Mouse (Mus musculus) heart, embryonic 14.5 days (tissue): ENCODE data around the gene Dhrs7b. TPM values are rescaled to one million over a fixed set of nuclear protein-coding genes. Genes with fewer than 3 reads are reported as not detected.
A peak's percentile ranks its signal among the peaks of the same experiment; 100 is the strongest.
"Not testable (repeated sequence)": the region's sequence is repeated elsewhere in the genome, so short reads cannot be mapped to it uniquely, and the experiment has no call there.

Experiments
- ATAC-seq: fragments of 200-750 bp; cut with Nextera tagmentation; 2 replicates; pipeline ENCODE4 v1.8.0; 2017; ENCODE audit warnings: low read depth, moderate TSS enrichment; ENCODE audit not compliant: insufficient number of reproducible peaks, insufficient read depth, low FRiP score
- H3K27ac ChIP-seq, 2 experiments: fragments of 200-500 bp in 1 of 2; fragments of 300-500 bp in 1 of 2; sonication (generic) in 1 of 2; replicated peaks in 1 of 2; 2 replicates each; pipeline ENCODE4 v1.5.1; 2012 to 2014; ENCODE audit warnings: low read depth in 2 of 2, low read length in 2 of 2, control low read depth in 1 of 2, mild to moderate bottlenecking in 1 of 2, mixed read lengths in 1 of 2; ENCODE audit not compliant: control insufficient read depth in 1 of 2, insufficient read depth in 1 of 2
- H3K27me3 ChIP-seq: fragments of 300-500 bp; sonication (generic); 2 replicates; pipeline ENCODE4 v1.6.1; 2014; ENCODE audit warnings: mild to moderate bottlenecking, low read length, control low read depth; ENCODE audit not compliant: control insufficient read depth, insufficient read depth
- H3K36me3 ChIP-seq: fragments of 300-500 bp; sonication (generic); 2 replicates; pipeline ENCODE4 v1.6.1; 2014; ENCODE audit warnings: mild to moderate bottlenecking, control low read depth, low read length, mixed read lengths; ENCODE audit not compliant: control insufficient read depth, insufficient read depth
- H3K4me1 ChIP-seq, 2 experiments: fragments of 200-500 bp in 1 of 2; fragments of 300-500 bp in 1 of 2; sonication (generic) in 1 of 2; 2 replicates each; pipeline ENCODE4 v1.6.1; 2012 to 2014; ENCODE audit warnings: low read length in 2 of 2, control low read depth in 1 of 2, mixed read lengths in 1 of 2; ENCODE audit not compliant: control insufficient read depth in 2 of 2, insufficient read depth in 2 of 2
- H3K4me2 ChIP-seq: fragments of 300-500 bp; sonication (generic); 2 replicates; pipeline ENCODE4 v1.6.1; 2014; ENCODE audit warnings: mild to moderate bottlenecking, low read length
- H3K4me3 ChIP-seq, 2 experiments: fragments of 200-500 bp in 1 of 2; fragments of 300-500 bp in 1 of 2; sonication (generic) in 1 of 2; 2 replicates each; pipeline ENCODE4 v1.5.1; 2012 to 2014; ENCODE audit warnings: low read length in 2 of 2, mild to moderate bottlenecking in 2 of 2, control low read depth in 1 of 2, low read depth in 1 of 2, moderate library complexity in 1 of 2; ENCODE audit not compliant: control insufficient read depth in 1 of 2, insufficient read depth in 1 of 2
- H3K9ac ChIP-seq: fragments of 300-500 bp; sonication (generic); 2 replicates; pipeline ENCODE4 v1.6.1; 2014; ENCODE audit warnings: mild to moderate bottlenecking, low read length
- H3K9me3 ChIP-seq: fragments of 300-500 bp; sonication (generic); 2 replicates; pipeline ENCODE4 v1.6.1; 2016; ENCODE audit warnings: low read length, control low read depth; ENCODE audit not compliant: control insufficient read depth
- WGBS: fragments of 180-500 bp; shearing (Covaris S2); extraction: QIAGEN DNeasy Blood & Tissue Kit; methylation state at CpG from one replicate; pipeline ENCODE4 v1.1.7; 2014; 5-methylcytosine and 5-hydroxymethylcytosine counted together
- polyA plus RNA-seq: library from polyadenylated mRNA; unstranded; fragments of >200 nt; fragmentation: Nextera tagmentation; extraction: Ambion mirVana; gene quantifications from 2 replicates; pipeline ENCODE4 v1.2.1, GENCODE M21; 2014

Gene Dhrs7b
- polyA plus RNA-seq, 1 experiment from 2014 or later = 30.2 TPM

- Histone ChIP-seq H3K9me3 (no peaks in the 10 kb centered on the region), H3K4me2 (peak overlapping the region; percentile 64), H3K4me3 (peak overlapping the region; percentile 86 to 99), H3K36me3 (peaks cover 12% of the 10 kb centered on the region), H3K27ac (peak overlapping the region; percentile 97 to 99), H3K4me1 (peaks cover 18 to 45% of the 10 kb centered on the region in 2 experiments), H3K9ac (peak overlapping the region; percentile 95), H3K27me3 (no peaks in the 10 kb centered on the region)
- 6% methylated on average over 11 of the region's 11 CpGs for WGBS
- ATAC-seq = no peak
Measured at GRCm38 (mm10) chr11:60879423-60879822, 49.0 kb downstream of the Dhrs7b start.

DNA sequence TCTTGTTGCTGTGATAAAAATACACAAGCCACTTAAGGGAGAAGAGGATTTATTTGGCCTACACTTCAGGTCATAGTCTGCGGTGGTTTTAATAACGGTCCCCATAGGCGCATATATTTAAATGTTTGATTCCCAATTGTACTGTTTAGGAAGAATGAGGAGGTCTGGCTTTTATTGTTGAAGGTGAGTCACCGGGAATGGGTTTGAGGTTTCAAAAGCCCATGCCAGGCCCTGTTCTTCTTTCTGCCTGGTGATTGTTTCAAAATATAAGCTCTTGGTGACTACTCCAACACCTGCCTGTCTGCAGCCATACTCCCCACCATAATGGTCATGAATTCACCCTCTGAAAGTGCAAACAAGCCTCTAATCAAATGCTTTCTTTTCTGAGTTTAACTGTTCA, 50.1 kb downstream of the Dhrs7b start:
- no peak overlapping the region for H3K4me3 ChIP-seq
- no peak overlapping the region for H3K27ac ChIP-seq
- H3K36me3 ChIP-seq = peaks cover 6% of the 10 kb centered on the region; the same call in 1 of the 2 replicates
- no peak overlapping the region for H3K4me2 ChIP-seq
- ATAC-seq = no peak
- 93% methylated on average over 4 of the region's 4 CpGs for WGBS
- no peak overlapping the region for H3K9ac ChIP-seq
- no peaks in the 10 kb centered on the region for H3K27me3 ChIP-seq
- peaks cover 15 to 35% of the 10 kb centered on the region in 2 experiments for H3K4me1 ChIP-seq
- H3K9me3 ChIP-seq = no peaks in the 10 kb centered on the region

DNA sequence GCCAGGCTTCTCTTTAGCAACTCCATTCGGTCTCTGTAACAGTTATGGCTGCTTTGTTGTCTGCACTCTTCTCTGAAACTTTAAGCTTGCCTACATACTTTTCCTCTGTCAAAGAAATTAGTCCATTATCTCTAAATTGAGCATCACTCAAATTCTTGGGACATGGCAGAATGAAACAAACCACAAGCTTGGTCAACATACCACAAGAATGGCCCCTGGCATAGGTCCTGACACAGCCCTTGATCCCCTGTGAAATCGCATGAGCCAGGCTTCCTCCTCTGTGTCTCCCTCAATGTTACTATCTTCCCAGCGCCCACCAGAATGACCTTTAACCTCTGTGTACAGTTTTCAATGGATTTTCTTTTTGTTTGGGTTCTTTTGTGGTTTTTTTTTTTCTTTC, 52.0 kb downstream of the Dhrs7b start:
- no peak overlapping the region for H3K4me2 ChIP-seq

DNA sequence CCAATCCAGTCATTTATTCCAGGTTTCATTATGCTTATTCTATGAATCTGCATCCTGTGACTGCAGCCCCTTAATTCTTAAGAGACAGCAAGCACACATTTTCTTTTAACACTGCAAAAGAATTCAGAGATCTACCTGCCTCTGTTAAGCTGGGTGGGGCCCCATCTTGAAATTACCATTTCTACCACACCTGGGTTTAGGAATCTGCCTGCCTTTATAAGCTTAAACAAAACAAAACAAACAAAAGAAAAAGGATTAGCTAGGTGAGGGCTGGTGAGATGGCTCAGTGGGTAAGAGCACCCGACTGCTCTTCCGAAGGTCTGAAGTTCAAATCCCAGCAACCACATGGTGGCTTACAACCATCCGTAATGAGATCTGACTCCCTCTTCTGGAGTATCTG, 56.6 kb downstream of the Dhrs7b start:
- H3K4me1 ChIP-seq, ATAC-seq, H3K9me3 ChIP-seq, H3K4me3 ChIP-seq, H3K27me3 ChIP-seq, H3K4me2 ChIP-seq, H3K9ac ChIP-seq, H3K36me3 ChIP-seq: not testable (repeated sequence)
- WGBS = 83% methylated on average over 2 of the region's 3 CpGs
- peak overlapping the region in 1 of 2 experiments; percentile 41; a peak in 1 of 4 replicates for H3K27ac ChIP-seq

More for the DNA sequence above, 52.0 kb downstream of the Dhrs7b start:
- Histone ChIP-seq H3K4me1 (peaks cover 4 to 17% of the 10 kb centered on the region in 2 experiments), H3K27me3 (no peaks in the 10 kb centered on the region), H3K9me3 (no peaks in the 10 kb centered on the region), H3K9ac (no peak overlapping the region), H3K36me3 (peaks cover 3% of the 10 kb centered on the region; the same call in 1 of the 2 replicates), H3K4me3 (no peak overlapping the region), H3K27ac (no peak overlapping the region)
- 80% methylated on average over 3 of the region's 3 CpGs for WGBS
- no peak for ATAC-seq

GRCm38 (mm10) chr11:60889861-60890260, 59.4 kb downstream of the Dhrs7b start:
- Histone ChIP-seq H3K27me3 (no peaks in the 10 kb centered on the region), H3K9ac (no peak overlapping the region), H3K4me1 (peaks cover 0 to 3% of the 10 kb centered on the region in 2 experiments; a peak in 2 of 4 replicates), H3K4me3 (no peak overlapping the region), H3K4me2 (no peak overlapping the region), H3K27ac (no peak overlapping the region), H3K36me3 (no peaks in the 10 kb centered on the region), H3K9me3 (no peaks in the 10 kb centered on the region)
- no peak for ATAC-seq
- 63% methylated on average over 2 of the region's 2 CpGs for WGBS

DNA sequence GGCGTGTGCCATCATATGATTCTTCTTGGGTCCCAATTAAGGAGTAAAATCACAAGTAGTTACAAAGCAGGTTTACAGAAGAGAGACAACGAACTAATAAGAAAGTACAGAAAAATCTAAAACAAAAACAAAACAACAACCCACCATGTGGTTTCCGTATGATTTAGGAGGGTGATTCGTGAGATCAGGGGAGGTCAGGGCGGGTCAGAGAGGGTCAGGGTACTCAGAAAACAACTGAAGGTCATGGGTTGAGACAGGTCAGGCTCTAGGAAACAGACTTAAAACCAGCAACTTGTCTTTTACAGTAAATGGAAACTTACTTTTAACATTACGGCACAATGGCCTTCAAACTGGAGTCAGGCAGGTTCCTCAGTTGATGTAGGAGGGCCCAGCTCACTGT, 59.9 kb downstream of the Dhrs7b start:
- no peak for ATAC-seq
- WGBS = 72% methylated on average over 6 of the region's 6 CpGs

GRCm38 (mm10) chr11:60890744-60891143, 60.3 kb downstream of the Dhrs7b start:
- H3K27ac ChIP-seq = no peak overlapping the region
- H3K4me2 ChIP-seq = no peak overlapping the region
- H3K4me3 ChIP-seq = no peak overlapping the region
- no peaks in the 10 kb centered on the region for H3K36me3 ChIP-seq
- no peak for ATAC-seq
- H3K9me3 ChIP-seq = no peaks in the 10 kb centered on the region
- no peak overlapping the region for H3K9ac ChIP-seq
- no peaks in the 10 kb centered on the region for H3K27me3 ChIP-seq
- H3K4me1 ChIP-seq = peaks cover 4% of the 10 kb centered on the region in 2 experiments
- WGBS = 41% methylated on average over 3 of the region's 3 CpGs

More for the DNA sequence above, 59.9 kb downstream of the Dhrs7b start:
- Histone ChIP-seq H3K9me3 (no peaks in the 10 kb centered on the region), H3K36me3 (no peaks in the 10 kb centered on the region), H3K4me2 (no peak overlapping the region), H3K9ac (no peak overlapping the region), H3K27me3 (no peaks in the 10 kb centered on the region), H3K4me3 (no peak overlapping the region), H3K27ac (no peak overlapping the region), H3K4me1 (peaks cover 0 to 3% of the 10 kb centered on the region in 2 experiments; a peak in 2 of 4 replicates)

- no peak for ATAC-seq
- Histone ChIP-seq H3K4me3 (no peak overlapping the region), H3K27me3 (no peaks in the 10 kb centered on the region), H3K4me2 (peak overlapping the region; percentile 26; the same call in 1 of the 2 replicates), H3K9me3 (no peaks in the 10 kb centered on the region), H3K36me3 (no peaks in the 10 kb centered on the region), H3K27ac (peak overlapping the region; percentile 33 to 40; a peak in 3 of 4 replicates), H3K9ac (no peak overlapping the region), H3K4me1 (peaks cover 3 to 12% of the 10 kb centered on the region in 2 experiments)
- 7% methylated on average over 4 of the region's 4 CpGs for WGBS
Measured at GRCm38 (mm10) chr11:60895915-60896314, 65.5 kb downstream of the Dhrs7b start.
